Mouse (Mus musculus) cerebellum, adult 9-11 months (tissue): ENCODE measurements at regions not wholly inside any gene's neighbourhood (a gene's known extent, or its start where the extent isn't known, plus 50 kb on each side); places are given as distances from the start of the nearest gene placed in this dataset.
A peak's percentile ranks its signal among the peaks of the same experiment; 100 is the strongest.

Experiments
- DNase-seq: peaks from one replicate; pipeline ENCODE4 v3.0.0; 2022

DNA sequence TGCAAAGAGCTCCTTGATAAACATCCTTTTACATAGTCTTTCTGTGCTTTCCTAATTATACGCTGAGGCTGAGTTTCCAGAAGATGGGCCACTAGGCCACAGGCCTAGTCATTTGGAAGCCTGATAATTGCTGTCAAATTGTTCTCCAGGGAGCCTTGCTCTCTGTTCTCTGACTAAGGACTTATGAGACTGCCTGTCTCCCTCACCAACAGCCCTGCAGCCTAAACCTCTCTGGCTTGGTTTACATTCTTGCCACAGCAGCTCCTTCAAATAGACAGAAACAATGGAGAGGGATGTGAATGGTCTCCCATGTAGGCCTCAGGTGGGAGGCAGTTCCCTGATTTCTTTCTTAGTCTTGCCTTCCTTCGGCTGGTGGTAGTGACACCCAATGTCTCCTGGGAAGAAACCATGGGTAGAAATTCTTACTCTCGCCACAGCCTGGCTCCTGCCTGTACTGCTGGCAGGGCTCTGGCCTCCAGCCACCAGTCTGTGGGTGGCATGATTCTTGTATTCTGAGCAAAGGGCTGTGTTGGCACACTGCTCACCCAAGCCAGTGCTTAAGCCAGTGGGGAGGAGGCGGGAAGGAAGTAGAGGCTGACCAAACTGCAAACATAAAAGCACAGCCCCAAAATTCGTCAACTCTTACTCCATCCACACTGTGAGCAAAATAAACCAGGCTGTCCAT lies 176.2 kb upstream of the Marcks start:
- DNase-seq = peak; percentile 83

DNA sequence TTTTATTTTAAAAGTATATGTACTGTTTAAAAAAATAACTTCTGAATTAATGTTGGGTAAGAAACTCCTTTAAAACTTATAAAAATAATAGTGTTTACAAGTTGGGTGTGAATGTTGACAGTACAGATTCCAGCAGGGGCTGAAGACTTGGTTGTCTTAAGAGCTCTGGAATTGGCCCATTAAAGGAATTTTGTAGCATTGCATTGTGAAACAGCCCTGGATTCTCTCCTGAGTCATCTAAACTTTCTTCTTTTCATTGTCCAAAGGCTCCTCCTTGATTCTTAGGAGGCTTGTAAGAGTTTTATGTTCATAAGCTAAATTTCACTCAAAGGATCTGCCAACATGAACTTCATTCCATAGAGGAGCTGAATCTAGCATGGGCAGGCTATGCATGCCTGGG lies 174.7 kb upstream of the Marcks start:
- DNase-seq = no peak

DNA sequence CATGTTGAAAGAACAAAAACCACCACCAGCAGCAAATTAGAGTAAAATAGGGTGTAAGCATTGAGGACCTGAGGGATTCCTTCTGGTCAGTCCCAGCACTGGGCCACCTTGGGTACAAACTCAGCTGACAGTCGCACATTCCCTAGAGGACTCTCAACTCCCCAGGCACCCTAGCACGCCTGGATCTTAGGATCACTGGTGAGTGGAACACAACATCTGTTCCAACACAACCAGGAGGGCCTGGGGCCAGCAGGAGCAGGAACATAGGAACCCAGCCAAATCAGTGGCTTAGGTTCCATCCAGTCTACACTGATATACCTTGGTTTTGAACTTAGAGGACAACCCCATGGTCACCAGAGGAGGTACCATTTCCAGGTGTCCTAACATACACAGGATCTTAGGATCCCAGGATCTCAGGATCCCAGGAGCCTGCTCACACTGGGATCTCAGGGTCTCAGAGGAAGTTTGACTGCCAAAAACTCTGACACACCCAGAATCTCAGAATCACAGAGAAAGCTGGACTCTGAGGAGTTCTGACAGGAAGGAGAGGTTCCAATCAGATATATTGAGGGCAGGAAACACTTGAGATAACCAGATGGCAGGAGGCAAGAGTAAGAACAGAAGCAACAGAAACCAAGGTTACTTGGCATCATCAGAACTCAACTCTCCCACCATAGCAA lies 171.7 kb upstream of the Marcks start:
- DNase-seq = no peak

DNA sequence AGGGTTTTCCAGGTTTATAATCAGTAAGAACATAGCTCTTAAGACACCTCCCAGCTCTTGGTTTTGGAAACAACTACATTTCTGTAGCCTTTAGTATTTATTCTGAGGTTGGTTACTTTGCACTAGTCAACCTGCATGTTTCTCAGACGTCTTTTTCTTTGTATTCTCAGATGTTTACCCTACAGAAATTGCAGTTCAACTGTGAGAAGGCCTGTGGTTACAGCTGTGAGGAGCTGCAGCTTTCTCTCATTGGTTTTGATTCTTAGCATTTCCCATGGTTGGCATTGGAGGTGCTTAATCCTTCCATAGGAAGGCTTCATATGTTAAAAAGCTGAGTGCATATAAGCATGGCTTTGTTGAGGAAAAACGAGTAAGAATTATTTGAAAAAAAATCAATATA lies 165.9 kb upstream of the Marcks start:
- no peak for DNase-seq

DNA sequence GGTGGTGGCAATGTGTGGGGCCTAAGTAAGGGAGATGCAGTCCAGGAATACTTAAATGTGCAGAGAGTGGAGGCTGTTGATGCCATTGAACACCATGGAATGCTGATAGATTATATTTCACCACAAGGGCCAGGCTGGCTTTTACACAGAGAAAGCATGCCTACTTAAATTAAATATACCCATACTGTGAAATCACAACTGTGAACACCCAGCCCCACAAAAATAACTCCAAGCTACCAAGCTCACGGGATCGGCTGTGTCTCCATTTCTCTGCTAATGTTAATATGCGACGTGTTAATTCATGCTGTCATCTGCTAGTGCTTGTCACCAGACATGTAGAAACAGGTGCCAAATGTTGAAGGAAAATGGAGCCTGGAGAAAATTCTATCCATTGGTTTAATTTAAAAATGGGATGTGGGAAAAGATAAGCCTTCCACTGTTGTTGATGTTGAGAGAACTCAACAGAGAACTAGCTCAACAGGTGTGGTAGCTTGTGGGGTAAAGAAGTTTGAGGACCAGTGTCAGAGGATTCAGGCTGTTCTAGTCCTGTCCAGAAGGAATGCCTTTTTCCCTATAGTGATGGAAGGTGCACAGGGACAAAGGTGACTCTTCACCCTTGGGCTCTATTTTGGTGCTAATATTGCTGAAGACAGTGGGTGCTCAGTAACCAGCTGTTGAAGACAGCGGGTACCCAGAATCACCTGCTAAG lies 161.6 kb upstream of the Marcks start:
- DNase-seq = no peak

DNA sequence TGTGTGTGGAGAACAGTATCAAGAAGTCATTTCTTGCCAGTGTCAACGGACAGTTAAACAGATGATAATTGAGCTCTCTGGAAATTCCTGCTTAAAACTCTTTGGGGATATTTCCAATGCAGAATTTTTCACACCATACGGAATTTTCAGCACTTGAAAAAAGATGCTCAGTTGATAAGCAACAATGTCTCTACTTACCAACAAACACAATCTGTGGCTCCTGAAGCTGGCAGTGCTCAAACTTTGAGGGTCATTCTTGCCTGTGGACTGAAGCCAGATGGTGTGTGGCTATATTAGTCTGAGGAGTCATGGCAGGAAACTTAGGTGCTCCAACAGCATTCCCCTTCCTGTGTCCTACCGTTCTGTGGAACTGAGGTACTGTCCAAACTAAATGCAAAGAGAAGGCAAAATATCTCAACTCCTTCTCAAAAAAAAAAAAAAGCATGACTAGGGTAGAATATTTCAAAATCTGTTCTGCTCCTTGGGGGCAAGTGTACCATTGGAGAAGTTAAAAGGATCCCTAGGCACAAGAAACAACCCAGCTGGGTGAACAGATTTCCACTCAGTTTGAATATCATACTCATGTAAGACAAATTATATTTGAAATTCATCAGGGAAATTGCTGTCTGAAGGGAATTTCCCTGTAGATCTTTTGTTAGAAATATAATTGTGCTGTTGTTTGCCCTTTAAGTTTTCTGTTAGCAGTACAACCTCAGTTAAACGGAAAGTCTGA lies 160.1 kb upstream of the Marcks start:
- DNase-seq = no peak

DNA sequence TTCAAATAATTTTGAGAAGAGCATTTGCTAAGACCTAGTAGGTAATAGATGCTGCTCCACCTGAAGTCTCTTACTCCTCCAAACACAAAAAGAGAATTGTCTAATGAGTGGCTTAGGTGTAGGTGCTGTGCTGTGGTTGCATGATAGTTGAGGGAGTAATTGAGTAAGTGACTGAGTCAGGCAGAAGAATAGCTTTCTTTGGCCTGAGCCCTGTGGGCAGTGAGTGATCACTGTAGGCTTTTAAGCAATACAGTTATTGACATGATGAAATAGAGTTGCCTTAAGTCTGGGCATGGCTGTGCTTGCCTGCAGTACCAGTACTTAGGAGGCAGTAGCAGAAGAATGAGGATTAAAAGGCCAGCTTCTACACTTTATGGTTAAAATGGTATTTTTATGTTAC lies 155.5 kb upstream of the Marcks start:
- DNase-seq = no peak

DNA sequence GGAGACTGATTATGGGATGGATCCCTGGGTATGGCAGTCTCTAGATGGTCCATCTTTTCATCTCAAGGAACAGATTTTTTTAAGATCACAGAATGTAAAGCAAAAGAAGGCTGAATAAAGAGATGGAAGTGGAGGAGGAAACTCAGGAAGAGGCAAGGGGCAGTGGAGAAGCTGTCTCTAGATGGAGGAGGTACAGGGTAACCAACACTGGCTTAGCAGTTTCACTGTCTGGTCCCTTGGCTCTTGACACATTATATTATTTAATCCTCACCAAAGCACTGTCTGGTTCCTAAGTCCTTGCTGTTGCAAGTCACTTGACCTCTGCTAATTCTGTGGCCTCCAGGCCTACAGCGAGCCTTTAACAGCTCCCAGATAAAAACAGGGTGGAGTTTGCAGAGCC lies 154.6 kb upstream of the Marcks start:
- no peak for DNase-seq

DNA sequence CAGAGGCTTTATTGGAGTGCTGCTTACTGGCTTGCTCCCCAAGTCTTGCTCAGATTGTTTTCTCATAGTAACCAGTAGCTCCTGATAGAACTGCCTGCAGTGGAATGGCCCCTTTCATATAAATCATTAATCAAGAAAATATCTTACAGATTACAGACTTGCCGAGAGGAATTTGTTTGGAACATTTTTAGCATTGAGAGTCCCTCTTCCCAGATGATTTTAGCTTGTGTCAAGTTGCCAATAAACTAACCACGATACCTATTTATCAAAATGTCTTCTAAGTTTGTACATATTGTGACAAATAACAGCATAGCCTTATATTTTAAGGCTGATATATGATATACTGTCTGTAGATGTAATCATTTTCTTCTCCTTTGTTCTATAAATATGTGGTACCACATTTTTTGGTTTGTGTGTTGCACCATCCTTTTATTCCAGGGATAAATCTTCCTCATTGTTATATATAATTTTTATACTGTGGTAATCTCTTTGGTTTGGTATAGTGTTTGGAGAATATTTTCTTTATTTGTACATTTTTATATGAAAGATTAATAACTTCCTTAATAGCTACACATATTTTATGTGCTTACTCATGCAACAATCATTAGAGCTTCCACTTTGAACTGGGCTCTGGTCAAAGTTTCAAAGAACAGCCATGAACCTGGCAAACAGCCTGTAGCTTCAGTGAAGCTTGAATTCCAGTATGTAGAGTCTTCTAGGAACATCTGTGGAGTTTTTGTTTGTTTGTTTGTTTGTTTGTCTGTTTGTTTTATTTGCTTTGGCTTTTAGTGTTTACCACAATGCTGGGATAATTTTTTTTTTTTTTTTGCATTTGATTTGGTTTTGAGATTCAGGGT lies 153.1 kb upstream of the Marcks start:
- no peak for DNase-seq

DNA sequence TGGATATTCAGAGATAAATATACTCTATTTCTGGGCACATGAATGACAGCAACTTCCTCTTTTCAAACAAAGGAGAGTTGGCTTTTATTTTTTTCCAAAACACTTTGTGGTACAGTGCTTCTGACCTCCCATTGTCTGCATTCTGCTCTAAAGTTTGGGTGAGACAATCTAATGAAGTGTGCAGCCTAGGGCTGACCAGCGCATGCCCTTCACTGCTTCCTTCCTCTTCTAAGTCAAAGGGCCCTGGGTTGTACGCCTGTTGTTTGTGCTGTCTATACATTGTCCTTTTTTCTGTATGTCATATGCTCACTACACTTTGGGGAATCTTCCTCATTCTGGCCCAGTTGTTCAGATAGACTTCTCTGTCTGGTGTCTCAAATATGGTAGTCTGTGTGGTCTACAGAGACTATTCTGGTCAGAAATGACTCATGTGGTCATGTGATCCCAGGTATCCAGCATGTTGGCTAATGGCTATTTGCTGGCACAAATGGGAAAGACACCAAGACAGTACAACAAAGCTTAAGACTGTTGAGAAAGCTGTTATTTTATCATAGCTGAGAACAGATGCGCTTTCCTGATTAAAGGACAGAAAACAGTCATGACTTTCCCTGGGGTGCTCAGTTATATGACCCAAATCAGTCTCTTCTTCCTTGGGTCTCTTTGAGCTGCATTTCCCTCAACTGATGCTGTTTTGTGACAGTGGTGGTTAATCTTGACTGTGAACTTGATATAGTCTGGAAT lies 151.4 kb upstream of the Marcks start:
- no peak for DNase-seq

DNA sequence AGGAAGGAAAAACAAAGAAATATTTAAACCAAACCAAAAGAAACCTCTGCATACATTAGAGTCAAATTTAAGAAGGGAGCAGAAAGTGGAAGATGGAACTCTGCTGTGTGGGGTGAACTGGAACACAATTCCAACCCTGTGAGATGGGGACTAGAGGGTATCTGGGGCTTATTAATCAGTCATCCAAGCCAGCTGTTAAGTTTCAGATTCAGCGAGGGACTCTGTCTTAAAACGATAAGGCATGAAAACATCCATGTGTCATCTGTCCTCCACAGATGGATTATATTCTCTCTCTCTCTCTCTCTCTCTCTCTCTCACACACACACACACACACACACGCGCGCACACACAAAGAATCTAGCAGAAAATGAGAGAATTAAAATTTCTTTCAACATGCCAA lies 147.6 kb upstream of the Marcks start:
- no peak for DNase-seq

DNA sequence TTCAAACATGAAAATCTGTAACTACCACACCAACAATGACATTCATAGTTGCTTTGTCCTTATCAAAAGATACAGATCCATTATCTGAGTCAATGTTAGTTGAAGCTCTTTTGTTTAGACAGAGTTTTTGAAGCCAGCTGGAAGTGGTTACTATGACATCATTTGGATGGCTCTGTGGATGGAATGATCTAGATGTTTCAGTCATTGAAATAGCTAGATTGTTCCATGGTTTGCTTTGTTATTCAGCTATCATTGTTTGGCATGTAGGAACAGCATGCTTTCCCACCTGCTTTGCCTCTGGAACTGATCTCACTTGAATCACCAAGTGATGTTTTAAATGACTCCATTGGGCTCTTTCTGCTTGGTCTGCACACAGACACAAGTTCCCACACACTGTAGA lies 144.2 kb upstream of the Marcks start:
- DNase-seq = no peak

DNA sequence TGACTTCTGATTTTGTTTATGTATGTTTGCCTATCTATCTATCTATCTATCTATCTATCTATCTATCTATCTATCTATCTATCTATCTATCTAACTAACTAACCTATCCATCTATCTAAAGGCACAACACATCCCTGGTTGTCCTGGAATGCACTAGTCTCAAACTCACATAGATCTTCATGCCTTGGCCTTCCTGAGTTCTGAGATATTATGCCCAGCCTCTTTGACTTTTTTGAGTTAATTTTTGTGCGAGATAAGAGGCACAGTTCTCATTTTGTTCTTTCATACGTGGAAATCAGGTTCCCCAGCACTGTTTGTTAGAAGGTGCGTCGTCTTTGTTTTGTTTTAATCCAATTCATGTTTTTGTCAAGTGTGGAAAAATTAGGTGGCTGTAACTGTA lies 142.1 kb upstream of the Marcks start:
- DNase-seq = no peak

DNA sequence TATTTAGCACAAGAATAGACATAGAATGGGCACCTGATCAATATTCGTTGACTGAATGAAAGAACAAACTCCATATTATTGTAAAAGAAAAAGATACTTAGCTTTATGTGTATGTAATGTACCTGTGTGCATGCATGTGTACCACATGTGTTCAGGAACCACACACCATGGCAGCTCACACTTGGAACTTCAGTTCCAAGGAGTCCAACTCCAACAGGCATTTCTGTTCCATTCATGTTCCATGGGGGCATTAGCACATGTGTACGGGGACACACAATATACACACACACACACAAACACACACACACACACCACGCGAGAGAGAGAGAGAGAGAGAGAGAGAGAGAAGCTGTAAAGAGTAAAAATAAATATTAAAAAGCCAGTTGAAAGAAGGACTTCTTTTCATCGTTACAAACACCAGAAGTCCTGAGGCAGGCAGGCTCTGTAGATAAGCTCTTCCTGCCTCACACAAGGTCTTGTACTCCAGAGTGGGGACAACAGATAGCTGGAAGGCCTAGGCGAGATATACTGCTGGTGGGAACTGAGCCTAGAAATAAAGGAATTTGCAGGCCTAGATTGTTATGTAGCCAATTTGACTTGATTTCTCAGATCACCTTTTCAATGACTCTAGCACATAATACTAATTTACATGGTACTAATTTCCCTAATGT lies 141.6 kb upstream of the Marcks start:
- DNase-seq = no peak

DNA sequence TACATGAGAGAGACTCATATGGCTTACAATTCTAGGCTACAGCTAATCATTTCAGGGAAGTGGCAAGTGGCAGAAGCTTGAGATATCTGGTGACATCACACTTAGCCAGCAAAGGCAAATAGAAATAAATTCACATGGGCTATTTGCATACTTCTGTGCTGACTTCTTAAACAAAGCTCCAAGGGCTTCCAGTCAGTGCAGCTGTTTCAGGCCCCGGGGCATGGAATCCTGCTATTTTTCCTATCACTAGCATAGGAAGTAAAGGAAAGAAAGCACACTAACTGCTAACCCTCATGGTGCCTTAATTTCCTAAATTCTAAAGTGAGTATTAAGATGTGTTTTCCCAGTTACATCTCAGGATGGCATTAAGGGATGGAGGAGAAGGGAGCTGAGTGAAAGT lies 140.6 kb upstream of the Marcks start:
- DNase-seq = no peak

DNA sequence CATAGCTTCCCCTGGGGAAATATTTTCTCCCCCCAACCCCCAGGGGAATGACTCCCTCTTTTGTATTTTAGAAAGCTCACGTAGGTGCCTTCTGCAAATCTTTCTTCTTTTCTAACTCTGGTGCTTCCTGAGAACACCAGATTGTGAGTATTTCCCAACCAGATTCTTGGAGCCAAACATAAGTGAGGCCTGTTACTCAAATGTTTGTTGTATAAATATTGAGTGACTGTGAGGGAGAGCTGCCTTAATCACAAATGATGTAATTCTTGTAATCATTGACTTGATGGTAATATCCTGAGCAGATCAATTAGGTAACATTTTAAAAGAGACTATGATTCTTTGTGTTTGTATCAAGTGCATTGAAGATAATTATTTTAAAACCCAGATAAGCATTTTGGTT lies 137.1 kb upstream of the Marcks start:
- DNase-seq = no peak

DNA sequence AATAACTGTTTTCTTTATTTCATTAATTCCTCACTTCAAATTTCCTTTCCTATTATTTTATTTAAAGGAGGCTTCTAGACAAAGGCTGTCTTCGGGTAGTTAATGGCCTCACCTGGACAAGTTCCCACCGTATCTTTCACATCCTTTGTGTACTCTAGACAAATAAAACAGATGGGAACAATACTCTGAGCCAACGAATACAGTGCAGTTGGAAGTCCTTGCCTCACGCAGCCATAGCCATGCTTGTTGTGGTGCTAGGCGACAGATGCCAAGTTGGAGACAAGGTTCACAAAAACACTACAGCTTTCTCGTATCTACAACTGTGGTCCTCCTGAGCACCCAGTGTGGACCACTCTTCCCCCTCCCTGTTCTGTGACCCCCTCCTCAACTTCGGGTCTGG lies 136.6 kb upstream of the Marcks start:
- DNase-seq = no peak

DNA sequence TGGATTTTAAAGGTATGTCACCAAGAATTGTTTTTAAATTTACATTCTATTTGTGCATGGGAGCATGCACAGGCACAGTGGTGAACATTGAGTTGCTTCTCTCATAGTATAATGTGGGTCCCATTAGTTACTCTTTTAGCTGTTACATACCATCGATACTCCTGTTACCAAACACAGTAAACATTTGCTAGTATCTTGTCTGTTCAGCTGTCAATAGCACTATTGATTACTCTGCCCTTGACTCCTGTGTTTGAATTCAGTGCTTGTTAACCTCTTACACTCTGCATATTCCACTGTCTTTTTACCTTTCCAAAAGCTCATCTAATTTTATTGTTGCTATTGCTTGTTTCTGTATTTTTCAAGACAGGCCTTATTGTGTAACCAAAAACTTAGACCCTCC lies 133.2 kb upstream of the Marcks start:
- DNase-seq = no peak

DNA sequence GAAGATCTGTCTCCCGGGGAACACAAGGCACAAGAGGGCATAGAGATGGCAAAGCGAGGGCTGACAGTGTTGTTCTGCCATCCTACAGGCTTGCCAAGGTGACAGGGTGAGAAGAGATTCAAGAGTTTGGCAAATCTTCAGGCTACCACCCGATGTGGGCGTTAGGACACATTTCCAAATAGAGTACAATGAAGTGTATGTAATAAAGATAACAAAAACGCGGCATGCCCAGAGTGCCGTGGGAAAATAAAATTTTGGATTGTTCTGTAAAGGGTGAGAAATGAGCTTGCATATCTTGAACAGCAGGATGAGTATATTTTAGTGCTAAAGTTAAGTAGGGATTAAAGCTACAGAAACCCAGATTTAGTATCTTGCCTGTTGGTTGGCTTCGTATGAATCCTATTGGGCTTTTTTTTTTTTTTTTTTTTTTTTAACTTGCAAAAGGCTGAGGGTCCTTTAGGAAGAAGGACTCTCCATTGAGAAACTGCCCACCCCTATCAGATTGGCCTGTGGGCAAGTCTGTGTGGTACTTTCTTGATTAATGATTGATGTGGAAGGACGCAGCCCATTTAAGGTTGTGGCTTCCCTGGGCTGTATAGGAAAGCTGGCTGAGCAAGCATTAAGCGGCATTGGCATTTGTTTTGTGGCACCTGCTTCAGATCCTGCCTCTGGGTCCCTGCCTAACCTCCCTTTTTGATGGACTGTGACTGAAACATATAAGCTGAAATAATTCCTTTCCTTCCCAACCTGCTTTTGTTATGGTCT lies 131.7 kb upstream of the Marcks start:
- DNase-seq = no peak

DNA sequence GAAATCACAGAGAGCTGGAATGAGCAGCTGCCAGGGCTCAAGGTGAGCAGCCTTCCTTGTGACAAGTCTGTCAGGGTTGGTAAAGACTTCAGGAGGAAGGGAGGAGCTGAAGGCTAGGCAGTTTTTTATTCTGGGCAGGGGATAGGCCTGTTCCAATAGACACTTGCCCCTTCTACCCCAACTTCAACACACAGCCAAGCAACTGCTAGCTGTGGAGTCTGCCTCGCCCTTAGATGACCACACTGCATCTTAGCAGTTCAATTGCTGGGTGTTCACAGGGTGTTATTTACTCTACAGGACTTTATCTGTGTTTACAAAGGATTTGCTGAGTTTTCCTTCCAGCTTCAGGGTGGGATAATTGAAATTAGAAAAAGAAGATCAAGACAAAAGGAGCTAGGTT lies 128.2 kb upstream of the Marcks start:
- no peak for DNase-seq
